Comparison of ENCODE assay signal across 8 mouse cellular contexts in genomic region chr17:35919060-35919715, GRCm38 (mm10). TPM values are rescaled to one million over a fixed set of nuclear protein-coding genes. Genes with fewer than 3 reads are reported as not detected.
DNase-seq lines count a peak whose midpoint lies in the region; ATAC-seq lines count a peak whose summit lies in the region.

No protein-coding gene starts in this region.

- H3K9ac ChIP-seq in hindbrain, embryonic 15.5 days: peak overlapping the region; percentile 76

- H3K4me2 ChIP-seq in hindbrain, embryonic 15.5 days: peak overlapping the region; percentile 78

- 3% methylated on average over 7 of the region's 7 CpGs for WGBS in hindbrain, embryonic 15.5 days

- no peaks in the 10 kb centered on the region for H3K9me3 ChIP-seq in hindbrain, embryonic 15.5 days

- H3K4me1 ChIP-seq in hindbrain, embryonic 15.5 days (replicated peaks): peaks cover 45% of the 10 kb centered on the region

- ATAC-seq in hindbrain, embryonic 15.5 days (ENCODE audit: low FRiP score, low read depth): peak; percentile 43

- DNase-seq in R1 (ENCODE audit: low read depth, low spot score): peak; percentile 98
- DNase-seq in cerebellum, postnatal 25 days: peak; percentile 91 to 97
- DNase-seq in frontal cortex, postnatal 25 days (ENCODE audit: low spot score in 2 of 2): peak; percentile 70 to 85
- peak; percentile 95 for DNase-seq in left cerebral cortex, adult 11 months (ENCODE audit: low spot score)
- peak; percentile 96 to 97 for DNase-seq in lung, postnatal 4 days
- peak; percentile 94 for DNase-seq in retina, postnatal 7 days (ENCODE audit: low read depth, low spot score)
- DNase-seq in urinary bladder, adult 2 months (ENCODE audit: low spot score): peak; percentile 56

- peaks cover 8% of the 10 kb centered on the region for H3K36me3 ChIP-seq in hindbrain, embryonic 15.5 days

- peak overlapping the region; percentile 98 for H3K27ac ChIP-seq in hindbrain, embryonic 15.5 days (replicated peaks)

- H3K4me3 ChIP-seq in hindbrain, embryonic 15.5 days: peak overlapping the region; percentile 55

- no peaks in the 10 kb centered on the region for H3K27me3 ChIP-seq in hindbrain, embryonic 15.5 days

RNA-seq across cellular contexts. Expression of gene Ppp1r10, which starts 3.0 kb away (rescaled TPM):
- polyA plus RNA-seq in hindbrain, embryonic 15.5 days (2015; fragmentation: Nextera tagmentation; extraction: Ambion mirVana): 41.1 and 43.0 TPM in 2 replicates
- 25.8 and 26.0 TPM in 2 replicates for polyA plus RNA-seq in urinary bladder, adult 2 months (2012; rRNA removed)

RNA-seq across cellular contexts. Expression of gene Mrps18b, which starts 3.0 kb away (rescaled TPM):
- polyA plus RNA-seq in hindbrain, embryonic 15.5 days (2015; fragmentation: Nextera tagmentation; extraction: Ambion mirVana): 57.0 and 59.1 TPM in 2 replicates
- 77.9 and 90.8 TPM in 2 replicates for polyA plus RNA-seq in urinary bladder, adult 2 months (2012; rRNA removed)

RNA-seq across cellular contexts. Expression of gene Atat1, which starts 9.3 kb away (rescaled TPM):
- polyA plus RNA-seq in hindbrain, embryonic 15.5 days (2015; fragmentation: Nextera tagmentation; extraction: Ambion mirVana): 343 and 422 TPM in 2 replicates
- polyA plus RNA-seq in urinary bladder, adult 2 months (2012; rRNA removed): 45.9 and 58.8 TPM in 2 replicates

RNA-seq across cellular contexts. Expression of gene 2310061I04Rik, which starts 22.0 kb away (rescaled TPM):
- 63.7 and 68.6 TPM in 2 replicates for polyA plus RNA-seq in hindbrain, embryonic 15.5 days (2015; fragmentation: Nextera tagmentation; extraction: Ambion mirVana)
- 29.6 and 35.9 TPM in 2 replicates for polyA plus RNA-seq in urinary bladder, adult 2 months (2012; rRNA removed)

RNA-seq across cellular contexts. Expression of gene Dhx16, which starts 39.6 kb away (rescaled TPM):
- 30.8 and 32.4 TPM in 2 replicates for polyA plus RNA-seq in hindbrain, embryonic 15.5 days (2015; fragmentation: Nextera tagmentation; extraction: Ambion mirVana)
- polyA plus RNA-seq in urinary bladder, adult 2 months (2012; rRNA removed): 53.4 and 57.7 TPM in 2 replicates

Comparison
In these comparisons a context has a peak if more than half of its experiments do, and no peak if none do; other contexts are left out.
1. Peak in every context shown above with its lines: DNase-seq, ATAC-seq, H3K4me3 ChIP-seq and H3K27ac ChIP-seq.